Mouse (Mus musculus): ENCODE measurements around the gene Agpat2. TPM values are rescaled to one million over a fixed set of nuclear protein-coding genes. Genes with fewer than 3 reads are reported as not detected.

The Agpat2 gene
- total RNA-seq, 1 experiment, result 60.4 TPM

DNA sequence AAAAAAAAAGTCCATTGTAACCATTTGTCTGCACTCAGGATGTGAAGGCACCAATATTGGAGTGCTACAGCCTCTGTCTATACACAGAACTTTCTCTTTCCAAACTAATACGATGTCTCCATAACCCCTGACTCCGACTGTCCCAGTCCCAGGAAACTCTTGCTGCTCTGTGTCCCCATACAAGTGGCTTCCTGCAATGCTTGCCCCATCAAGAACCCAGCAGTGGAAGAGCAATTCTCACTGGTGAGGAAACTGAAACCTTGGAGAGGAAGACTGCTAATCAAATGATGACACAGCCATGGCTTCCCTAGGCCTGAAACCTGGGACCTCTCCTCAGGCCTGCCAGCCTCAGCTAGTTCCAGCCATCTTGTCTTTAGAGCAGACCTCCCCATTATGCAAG, 6.4 kb downstream of the Agpat2 start:
- H3K4me1 ChIP-seq (ENCODE audit: control insufficient read depth in 2 of 2, insufficient read depth in 2 of 2, low read length in 2 of 2, poor library complexity in 1 of 2), result peaks cover 0 to 25% of the 10 kb centered on the region in 2 experiments; a peak in 2 of 4 replicates
- no peak overlapping the region for H3K27ac ChIP-seq (ENCODE audit: insufficient read depth, low read depth, low read length, poor library complexity, severe bottlenecking)
- H3K9me3 ChIP-seq (ENCODE audit: control insufficient read depth, insufficient read depth, low read depth, low read length), result no peaks in the 10 kb centered on the region
- H3K9ac ChIP-seq (ENCODE audit: insufficient read depth, low read depth, low read length, poor library complexity, severe bottlenecking), result no peak overlapping the region
- DNase-seq (ENCODE audit: low read depth, low spot score), result no peak
- peaks cover 25% of the 10 kb centered on the region for H3K36me3 ChIP-seq (ENCODE audit: control insufficient read depth, insufficient read depth, low read length, poor library complexity, severe bottlenecking)
- no peak overlapping the region for H3K4me3 ChIP-seq (ENCODE audit: insufficient read depth in 1 of 2, low read depth in 1 of 2, low read length in 2 of 2, poor library complexity in 1 of 2, severe bottlenecking in 1 of 2)
- TF ChIP-seq ZNF384 (IDR thresholded peaks at IDR 0.05; ENCODE audit: low read depth, low read length) (no peak), HCFC1 (IDR thresholded peaks at IDR 0.05; ENCODE audit: borderline replicate concordance, insufficient read depth, low read length) (no peak), ZC3H11A (IDR thresholded peaks at IDR 0.05; ENCODE audit: borderline replicate concordance, low read depth, low read length) (no peak), MAFK (IDR thresholded peaks at IDR 0.05; ENCODE audit: insufficient read depth, low read depth, low read length) (no peak), CHD2 (IDR thresholded peaks at IDR 0.05; ENCODE audit: low read depth, low read length) (no peak)
- in situ Hi-C loops (cut with MboI; ENCODE audit: low sequenced_read_pairs in 2 of 2, unreplicated experiment in 2 of 2), result no loop called here

DNA sequence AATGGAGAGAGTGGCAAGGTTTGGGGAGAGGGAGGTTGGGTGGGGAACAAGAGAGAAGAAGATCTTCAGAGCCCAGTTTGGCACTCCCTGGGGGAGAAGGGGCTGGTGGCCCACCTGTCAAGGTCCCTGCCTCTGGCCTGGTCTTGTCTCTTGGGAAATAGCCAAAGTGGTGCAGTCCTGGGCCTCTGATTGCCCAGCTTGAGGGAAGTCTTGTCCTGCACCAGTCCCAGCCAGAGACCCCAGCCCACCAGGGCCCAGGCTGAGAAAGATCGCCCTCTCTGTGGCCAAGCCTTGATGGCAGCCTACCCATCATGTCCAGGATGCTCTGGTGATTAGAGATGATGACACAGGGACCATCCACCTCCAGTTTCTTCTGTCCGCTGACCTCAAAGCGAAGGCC, 7.3 kb downstream of the Agpat2 start:
- TF ChIP-seq ZNF384 (IDR thresholded peaks at IDR 0.05; ENCODE audit: low read depth, low read length) (no peak), CHD2 (IDR thresholded peaks at IDR 0.05; ENCODE audit: low read depth, low read length) (no peak)
- H3K4me1 ChIP-seq (ENCODE audit: control insufficient read depth in 2 of 2, insufficient read depth in 2 of 2, low read length in 2 of 2, poor library complexity in 1 of 2), result peaks cover 0 to 22% of the 10 kb centered on the region in 2 experiments; a peak in 2 of 4 replicates
- H3K4me3 ChIP-seq (ENCODE audit: insufficient read depth in 1 of 2, low read depth in 1 of 2, low read length in 2 of 2, poor library complexity in 1 of 2, severe bottlenecking in 1 of 2), result no peak overlapping the region
- in situ Hi-C loops (cut with MboI; ENCODE audit: low sequenced_read_pairs in 2 of 2, unreplicated experiment in 2 of 2), result no loop called here
- no peak overlapping the region for H3K27ac ChIP-seq (ENCODE audit: insufficient read depth, low read depth, low read length, poor library complexity, severe bottlenecking)
- no peak overlapping the region for H3K9ac ChIP-seq (ENCODE audit: insufficient read depth, low read depth, low read length, poor library complexity, severe bottlenecking)
- no peak for DNase-seq (ENCODE audit: low read depth, low spot score)
- H3K36me3 ChIP-seq (ENCODE audit: control insufficient read depth, insufficient read depth, low read length, poor library complexity, severe bottlenecking), result peaks cover 25% of the 10 kb centered on the region
- no peaks in the 10 kb centered on the region for H3K9me3 ChIP-seq (ENCODE audit: control insufficient read depth, insufficient read depth, low read depth, low read length)

DNA sequence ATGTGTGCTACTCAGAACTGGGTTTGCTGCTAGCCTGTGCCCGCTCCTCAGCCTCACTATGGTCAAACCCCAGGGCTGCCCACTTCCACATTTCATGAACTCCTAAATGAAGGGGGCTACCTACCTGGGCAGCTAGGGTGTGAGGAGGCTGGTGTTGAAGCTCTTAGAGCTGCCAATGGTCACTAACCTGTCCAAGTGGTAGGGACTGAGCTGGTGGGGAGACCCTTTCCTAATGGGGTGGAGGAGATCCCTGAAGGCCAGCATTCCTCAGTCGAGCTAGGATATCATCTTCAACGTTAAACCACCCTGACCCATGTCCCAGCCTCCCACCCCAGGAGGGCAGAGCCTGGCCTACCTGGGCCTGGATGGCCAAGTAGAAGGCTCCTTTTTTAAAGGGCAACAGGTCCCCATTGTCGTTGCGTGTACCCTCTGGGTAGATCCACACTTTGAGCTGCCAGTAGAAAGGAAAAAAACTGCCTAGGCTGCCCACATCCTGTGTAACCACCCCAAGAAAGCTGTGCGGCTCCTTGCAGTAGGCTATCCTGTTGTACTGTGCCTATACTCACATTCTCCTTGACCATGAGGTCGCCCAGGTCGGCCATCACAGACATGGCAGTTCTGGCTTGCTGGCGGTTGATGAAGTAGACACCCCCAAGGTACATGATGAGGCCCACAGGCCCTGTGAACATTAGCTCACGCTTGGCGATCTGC, 8.3 kb downstream of the Agpat2 start:
- no peak overlapping the region for H3K4me3 ChIP-seq (ENCODE audit: insufficient read depth in 1 of 2, low read depth in 1 of 2, low read length in 2 of 2, poor library complexity in 1 of 2, severe bottlenecking in 1 of 2)
- DNase-seq (ENCODE audit: low read depth, low spot score), result no peak
- H3K9me3 ChIP-seq (ENCODE audit: control insufficient read depth, insufficient read depth, low read depth, low read length), result no peaks in the 10 kb centered on the region
- H3K9ac ChIP-seq (ENCODE audit: insufficient read depth, low read depth, low read length, poor library complexity, severe bottlenecking), result no peak overlapping the region
- TF ChIP-seq ZC3H11A (IDR thresholded peaks at IDR 0.05; ENCODE audit: borderline replicate concordance, low read depth, low read length) (no peak), MAFK (IDR thresholded peaks at IDR 0.05; ENCODE audit: insufficient read depth, low read depth, low read length) (no peak), HCFC1 (IDR thresholded peaks at IDR 0.05; ENCODE audit: borderline replicate concordance, insufficient read depth, low read length) (no peak), ZNF384 (IDR thresholded peaks at IDR 0.05; ENCODE audit: low read depth, low read length) (no peak), CHD2 (IDR thresholded peaks at IDR 0.05; ENCODE audit: low read depth, low read length) (no peak)
- H3K27ac ChIP-seq (ENCODE audit: insufficient read depth, low read depth, low read length, poor library complexity, severe bottlenecking), result no peak overlapping the region
- peaks cover 31% of the 10 kb centered on the region for H3K36me3 ChIP-seq (ENCODE audit: control insufficient read depth, insufficient read depth, low read length, poor library complexity, severe bottlenecking)
- in situ Hi-C loops (cut with MboI; ENCODE audit: low sequenced_read_pairs in 2 of 2, unreplicated experiment in 2 of 2), result no loop called here
- peaks cover 0 to 21% of the 10 kb centered on the region in 2 experiments; a peak in 2 of 4 replicates for H3K4me1 ChIP-seq (ENCODE audit: control insufficient read depth in 2 of 2, insufficient read depth in 2 of 2, low read length in 2 of 2, poor library complexity in 1 of 2)

DNA sequence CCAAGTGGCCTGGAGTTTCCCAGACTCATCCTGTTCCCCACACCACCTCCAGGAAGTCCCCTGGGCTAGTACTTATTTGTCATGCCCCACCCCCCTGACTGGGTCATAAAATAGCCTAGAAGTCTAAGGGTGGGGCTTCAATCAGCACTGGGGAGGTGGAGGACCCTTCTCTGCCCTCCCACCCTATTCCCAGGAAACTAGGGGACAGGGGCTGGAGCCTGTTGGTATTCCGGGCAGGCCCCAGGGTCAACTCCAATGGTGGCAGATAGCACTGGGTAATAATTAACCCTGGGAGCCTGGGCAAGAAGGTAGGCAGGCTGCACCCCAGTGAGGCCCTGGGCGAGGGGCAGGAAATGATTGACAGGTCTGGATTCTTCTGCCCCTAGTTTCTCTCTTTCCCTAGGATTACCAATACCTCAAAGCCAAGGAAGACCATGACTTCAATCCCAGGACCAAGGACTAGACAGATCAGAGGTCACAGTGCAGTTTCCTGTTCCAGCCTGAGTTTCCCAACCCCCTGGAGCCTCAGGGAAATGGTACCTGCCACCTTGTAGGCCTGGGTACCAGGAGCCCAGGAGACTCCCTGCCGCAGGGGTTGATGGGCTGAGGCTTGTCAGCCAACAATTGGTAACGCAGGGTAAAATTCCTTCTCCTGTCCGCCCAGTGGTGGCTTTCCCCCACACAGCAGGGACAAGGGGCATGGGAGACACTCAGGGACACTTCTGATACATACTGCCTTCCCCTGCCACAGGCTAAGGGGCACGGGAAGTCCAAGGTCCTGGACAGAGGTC, 9.1 kb downstream of the Agpat2 start:
- H3K27ac ChIP-seq (ENCODE audit: insufficient read depth, low read depth, low read length, poor library complexity, severe bottlenecking), result no peak overlapping the region
- no peaks in the 10 kb centered on the region for H3K9me3 ChIP-seq (ENCODE audit: control insufficient read depth, insufficient read depth, low read depth, low read length)
- DNase-seq (ENCODE audit: low read depth, low spot score), result no peak
- H3K36me3 ChIP-seq (ENCODE audit: control insufficient read depth, insufficient read depth, low read length, poor library complexity, severe bottlenecking), result peaks cover 36% of the 10 kb centered on the region
- no peak overlapping the region for H3K9ac ChIP-seq (ENCODE audit: insufficient read depth, low read depth, low read length, poor library complexity, severe bottlenecking)
- TF ChIP-seq ZC3H11A (IDR thresholded peaks at IDR 0.05; ENCODE audit: borderline replicate concordance, low read depth, low read length) (no peak), HCFC1 (IDR thresholded peaks at IDR 0.05; ENCODE audit: borderline replicate concordance, insufficient read depth, low read length) (no peak), CHD2 (IDR thresholded peaks at IDR 0.05; ENCODE audit: low read depth, low read length) (no peak), MAFK (IDR thresholded peaks at IDR 0.05; ENCODE audit: insufficient read depth, low read depth, low read length) (no peak), ZNF384 (IDR thresholded peaks at IDR 0.05; ENCODE audit: low read depth, low read length) (no peak)
- no peak overlapping the region for H3K4me3 ChIP-seq (ENCODE audit: insufficient read depth in 1 of 2, low read depth in 1 of 2, low read length in 2 of 2, poor library complexity in 1 of 2, severe bottlenecking in 1 of 2)
- in situ Hi-C loops (cut with MboI; ENCODE audit: low sequenced_read_pairs in 2 of 2, unreplicated experiment in 2 of 2), result no loop called here
- peaks cover 0 to 14% of the 10 kb centered on the region in 2 experiments; a peak in 2 of 4 replicates for H3K4me1 ChIP-seq (ENCODE audit: control insufficient read depth in 2 of 2, insufficient read depth in 2 of 2, low read length in 2 of 2, poor library complexity in 1 of 2)
